In genomic region chr6:145441416-145442110, GRCm38 (mm10) we compare ENCODE assay signal across 9 mouse cellular contexts.
DNase-seq lines count a peak whose midpoint lies in the region; ATAC-seq and TF ChIP-seq lines count a peak whose summit lies in the region.
"Had no signal": no experiment of that assay in that cellular context is flagged by ENCODE, and none has a peak within 500 bp of the region (broad histone marks: within the 10 kb centered on the region; RNA-seq: fewer than 3 reads in every experiment).

No protein-coding gene starts in this region.

- in situ Hi-C loops in Patski (cut with MboI; ENCODE audit: low pct_unique_long_range_greater_than_20kb), result loop anchor here (5.0 kb wide), 2 partner anchors 306 to 351 kb away; partner anchors contain the start of gene Rassf8

- CTCF ChIA-PET in Patski (lab: Charles Lee), result interaction anchor here (0.7 to 1.7 kb wide), 6 partner anchors 12 to 355 kb away, joined by 3 to 12 read pairs (median 4); no protein-coding TSS in a partner anchor

- no peak overlapping the region for H3K4me3 ChIP-seq in heart, embryonic 12.5 days
- no peak overlapping the region for H3K4me3 ChIP-seq in midbrain, embryonic 16.5 days (ENCODE audit: low read depth, low read length)

- no peaks in the 10 kb centered on the region for H3K36me3 ChIP-seq in heart, embryonic 12.5 days
- no peaks in the 10 kb centered on the region for H3K36me3 ChIP-seq in midbrain, embryonic 16.5 days (ENCODE audit: control insufficient read depth, insufficient read depth, low read length)

- H3K4me1 ChIP-seq in heart, embryonic 12.5 days (replicated peaks), result peaks cover 45% of the 10 kb centered on the region
- H3K4me1 ChIP-seq in midbrain, embryonic 16.5 days (ENCODE audit: control insufficient read depth, insufficient read depth, low read length), result no peaks in the 10 kb centered on the region

- 55% methylated on average over 18 of the region's 18 CpGs for WGBS in heart, embryonic 12.5 days
- WGBS in midbrain, embryonic 16.5 days, result 70% methylated on average over 18 of the region's 18 CpGs

- peak overlapping the region; percentile 79 for H3K27ac ChIP-seq in heart, embryonic 12.5 days (ENCODE audit: poor library complexity, severe bottlenecking)
- H3K27ac ChIP-seq in midbrain, embryonic 16.5 days (ENCODE audit: low read length), result no peak overlapping the region
- H3K27ac ChIP-seq: macrophage had no signal

- H3K4me2 ChIP-seq in heart, embryonic 12.5 days, result peak overlapping the region; percentile 13; the same call in 1 of the 2 replicates
- no peak overlapping the region for H3K4me2 ChIP-seq in midbrain, embryonic 16.5 days (ENCODE audit: low read length)

- TF ChIP-seq CTCF in Patski (IDR thresholded peaks at IDR 0.05), result peak; percentile 84

- POLR2A ChIA-PET in Patski (lab: Charles Lee), result no interaction called here

- no peak overlapping the region for H3K9ac ChIP-seq in heart, embryonic 12.5 days
- no peak overlapping the region for H3K9ac ChIP-seq in midbrain, embryonic 16.5 days (ENCODE audit: low read depth, low read length)

- peak; percentile 69 to 87 for DNase-seq in adrenal gland, adult (ENCODE audit: inconsistent age in 2 of 2, low spot score in 1 of 2)
- no peak for DNase-seq in adrenal gland, postnatal 4 days (ENCODE audit: low spot score in 2 of 2)
- DNase-seq in Patski (ENCODE audit: low read depth, low spot score), result peak; percentile 81
- peak; percentile 87 for DNase-seq in embryo, embryonic 10 days (ENCODE audit: low spot score)
- DNase-seq in kidney, postnatal 10 days, result peak; percentile 75

- peak; percentile 96 for ATAC-seq in Patski
- no peak for ATAC-seq in heart, embryonic 12.5 days (ENCODE audit: insufficient number of reproducible peaks, low FRiP score)
- peak; percentile 42; the same call in 1 of the 2 replicates for ATAC-seq in midbrain, embryonic 16.5 days
- ATAC-seq in CD4-positive, CD25-positive, alpha-beta regulatory T cell, adult 4 months, result no peak

- H3K27me3 ChIP-seq in Patski, result no peaks in the 10 kb centered on the region
- H3K27me3 ChIP-seq in heart, embryonic 12.5 days (replicated peaks), result no peaks in the 10 kb centered on the region
- H3K27me3 ChIP-seq in midbrain, embryonic 16.5 days (ENCODE audit: control insufficient read depth, insufficient read depth, low read depth, low read length), result no peaks in the 10 kb centered on the region

- H3K9me3 ChIP-seq in heart, embryonic 12.5 days (replicated peaks), result no peaks in the 10 kb centered on the region
- no peaks in the 10 kb centered on the region for H3K9me3 ChIP-seq in midbrain, embryonic 16.5 days (replicated peaks; ENCODE audit: control insufficient read depth, low read length, poor library complexity, severe bottlenecking)

Comparison
In these comparisons a context has a peak if more than half of its experiments do, and no peak if none do; other contexts are left out.
1. DNase-seq: peak in adrenal gland, adult (2 of 2), Patski (single experiment), embryo, embryonic 10 days (single experiment) and kidney, postnatal 10 days (single experiment); none in adrenal gland, postnatal 4 days (0 of 2).
2. ATAC-seq: peak in Patski (single experiment) and midbrain, embryonic 16.5 days (single experiment); none in heart, embryonic 12.5 days (single experiment) and CD4-positive, CD25-positive, alpha-beta regulatory T cell, adult 4 months (single experiment).